Mouse (Mus musculus) olfactory bulb, adult 2 months (tissue): ENCODE data around the gene Iqgap1.

Source experiments
- CTCF ChIP-seq: fragments of 200-500 bp; IDR thresholded peaks from 2 replicates; pipeline ENCODE4 v1.5.1; 2012; ENCODE audit warnings: low read depth, mild to moderate bottlenecking, low read length, moderate library complexity; ENCODE audit not compliant: insufficient read depth
- POLR2A ChIP-seq: fragments of 200-500 bp; IDR thresholded peaks from 2 replicates; pipeline ENCODE4 v1.6.1; 2012; ENCODE audit warnings: mild to moderate bottlenecking, low read depth, low read length, moderate library complexity; ENCODE audit not compliant: insufficient read depth

- no peak for TF ChIP-seq POLR2A
- no peak for TF ChIP-seq CTCF
Measured at GRCm38 (mm10) chr7:80849710-80850109, 23.9 kb upstream of the Iqgap1 start.
